Mouse (Mus musculus) lung, adult 2 months (tissue): Measurements from ENCODE around the gene Wdr11.

Experiments used
- CTCF ChIP-seq: fragments of 200-500 bp; IDR thresholded peaks from 2 replicates; pipeline ENCODE4 v1.5.1; 2011; ENCODE audit warnings: mild to moderate bottlenecking, low read length, control low read depth; ENCODE audit not compliant: insufficient read depth
- POLR2A ChIP-seq: fragments of 200-500 bp; IDR thresholded peaks from 2 replicates; pipeline ENCODE4 v1.6.1; 2011; ENCODE audit warnings: low read depth, mild to moderate bottlenecking, control low read depth, low read length, borderline replicate concordance; ENCODE audit errors: extremely low read depth

DNA sequence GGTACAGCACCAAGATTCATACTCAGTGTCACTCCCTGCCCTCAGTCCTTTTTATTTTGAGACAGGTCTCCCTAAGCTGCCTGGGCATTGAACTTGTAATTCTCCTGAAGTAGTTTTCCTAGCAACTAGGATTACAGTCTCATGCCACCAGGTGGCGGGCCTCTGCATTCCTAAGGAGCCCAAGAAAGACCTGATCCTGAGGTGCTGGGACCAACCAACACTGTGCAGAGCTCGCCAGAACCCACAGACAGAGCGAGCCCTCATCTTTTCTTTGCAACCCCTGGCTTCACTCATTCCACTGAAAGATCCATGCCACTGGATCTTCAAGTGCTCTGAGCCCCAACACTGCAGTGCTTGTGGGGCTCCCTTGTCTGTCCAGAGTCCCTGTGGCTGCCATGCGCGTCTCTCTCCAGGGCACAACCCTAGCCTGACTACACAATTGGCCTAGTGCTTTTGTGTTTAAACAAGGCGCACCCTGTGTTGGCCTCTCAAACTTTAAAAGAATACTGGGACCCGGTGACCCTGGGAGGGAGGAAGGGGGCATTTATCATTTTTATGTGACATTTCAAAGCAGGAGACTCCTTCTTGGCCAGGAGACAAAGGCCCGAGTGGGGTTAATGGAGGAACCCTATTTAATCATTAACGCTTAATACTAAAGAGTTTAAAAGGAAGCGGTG is 89.0 kb downstream of the Wdr11 start:
- peak; percentile 44; the same call in 1 of the 2 replicates for TF ChIP-seq CTCF
- TF ChIP-seq POLR2A: no peak
